Mouse (Mus musculus) brain, embryonic 14.5 days (tissue): ENCODE measurements around the gene Fancd2.

ENCODE experiments used
- CTCF ChIP-seq: fragments of 200-500 bp; IDR thresholded peaks from 2 replicates; pipeline ENCODE4 v1.5.1; 2012; ENCODE audit warnings: inconsistent platforms, mild to moderate bottlenecking, moderate library complexity, borderline replicate concordance; ENCODE audit not compliant: insufficient read depth, insufficient read length; ENCODE audit errors: extremely low read depth
- POLR2A ChIP-seq: fragments of 200-500 bp; IDR thresholded peaks from 2 replicates; pipeline ENCODE4 v1.6.1; 2012; ENCODE audit warnings: mild to moderate bottlenecking, inconsistent platforms, borderline replicate concordance; ENCODE audit not compliant: poor library complexity, insufficient read depth, insufficient read length, severe bottlenecking; ENCODE audit errors: extremely low read depth

DNA sequence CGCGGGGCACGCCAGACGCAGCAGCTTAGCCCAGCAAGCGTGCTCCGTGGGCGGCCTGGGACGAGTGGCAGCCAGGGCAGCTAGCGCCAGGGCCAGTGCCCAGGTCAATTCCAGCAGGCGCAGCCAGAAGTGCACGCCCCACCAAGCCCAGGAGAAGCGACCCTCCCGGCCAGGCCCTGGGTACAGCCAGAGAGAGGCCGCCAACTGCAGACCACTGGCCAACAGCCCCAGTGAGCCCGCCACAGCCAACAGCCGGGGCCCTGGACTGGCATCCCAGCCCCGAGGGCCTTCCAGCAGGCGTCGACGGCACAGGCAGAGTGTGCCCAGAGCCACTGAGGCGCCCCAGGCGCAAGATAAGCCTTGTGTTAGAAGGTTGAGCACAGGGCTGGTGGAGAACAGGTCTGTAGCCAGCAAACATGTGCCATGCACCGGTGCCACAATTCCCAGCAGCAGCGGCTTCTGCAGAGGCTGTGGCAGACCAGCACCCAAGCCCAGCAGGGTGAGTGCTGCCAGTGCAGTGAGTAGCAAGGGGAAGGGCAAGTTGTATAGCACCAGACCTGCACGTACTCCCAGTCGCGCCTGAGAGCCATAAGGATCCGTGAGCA lies 36.3 kb upstream of the Fancd2 start:
- TF ChIP-seq CTCF = no peak
- TF ChIP-seq POLR2A = no peak
